Mouse (Mus musculus) layer of hippocampus, adult 11-12 months (tissue): ENCODE measurements around the gene Wipf1.
A peak's percentile ranks its signal among the peaks of the same experiment; 100 is the strongest.
"Not testable (repeated sequence)": the region's sequence is repeated elsewhere in the genome, so short reads cannot be mapped to it uniquely, and the experiment has no call there.

Experiments used
- DNase-seq: peaks from one replicate; pipeline ENCODE4 v3.0.0; 2022; ENCODE audit warnings: low spot score

Gene Wipf1

DNA sequence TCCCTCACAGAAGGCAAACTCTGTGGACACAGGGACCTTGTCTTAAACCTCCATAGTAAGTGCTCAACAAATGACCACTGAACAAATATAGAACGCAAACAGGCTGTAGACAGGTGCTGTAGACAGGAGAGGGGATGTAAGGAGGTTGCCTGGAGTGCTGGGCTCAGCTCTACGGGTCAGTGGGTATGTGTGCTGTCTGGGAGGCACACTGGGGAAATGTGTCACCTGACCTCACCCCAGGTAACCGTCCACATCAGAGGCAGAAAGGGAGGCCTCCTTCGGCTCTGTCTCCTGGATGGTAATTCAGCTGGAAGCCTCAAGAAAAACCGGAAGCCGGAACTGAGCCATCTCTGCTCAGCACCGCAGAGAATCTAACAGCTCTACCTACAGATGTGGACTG lies 21.6 kb downstream of the Wipf1 start:
- DNase-seq: no peak

DNA sequence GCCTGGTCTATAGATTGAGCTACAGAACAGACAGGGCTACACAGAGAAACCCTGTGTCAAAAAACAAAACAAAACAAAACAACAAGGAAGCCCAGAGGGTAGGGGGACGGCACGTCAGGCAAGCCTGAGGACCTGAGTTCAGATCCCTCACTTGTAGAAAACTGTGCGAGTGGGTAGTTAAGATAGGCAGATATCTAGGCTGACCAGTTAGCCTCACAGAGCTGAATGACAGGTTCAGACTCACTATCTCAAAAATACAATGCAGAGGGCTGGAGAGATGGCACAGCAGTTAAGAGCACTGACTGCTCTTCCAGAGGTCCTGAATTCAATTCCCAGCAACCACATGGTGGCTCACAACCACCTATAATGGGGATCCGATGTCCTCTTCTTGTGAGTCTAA lies 23.2 kb downstream of the Wipf1 start:
- DNase-seq: not testable (repeated sequence)

DNA sequence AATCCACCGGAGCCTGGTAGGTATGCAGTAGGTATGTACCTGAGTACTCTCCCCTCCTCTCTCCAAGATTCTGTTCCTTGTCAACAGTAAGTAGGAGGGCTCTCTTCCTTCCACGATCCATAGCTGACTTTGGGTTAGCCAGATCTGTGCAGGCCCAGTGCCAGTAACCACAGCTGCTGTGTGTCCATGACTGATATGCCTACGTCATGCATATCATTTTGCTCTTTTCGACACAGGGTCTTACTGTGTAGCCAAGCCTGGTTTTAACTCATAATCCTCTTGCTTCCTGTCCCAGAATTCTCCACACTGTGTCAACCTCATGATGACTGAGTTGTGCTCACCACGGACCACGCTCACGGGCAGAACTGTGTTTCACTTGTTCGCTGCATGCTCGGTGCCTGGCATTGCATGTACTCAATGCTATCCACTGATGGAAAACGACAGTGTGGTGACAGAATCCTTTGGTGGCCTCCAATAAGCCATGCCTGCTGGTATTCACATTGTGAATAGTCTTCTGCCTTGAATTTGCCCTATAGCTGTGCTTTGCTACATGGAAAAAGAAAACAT lies 26.6 kb downstream of the Wipf1 start:
- DNase-seq: no peak

DNA sequence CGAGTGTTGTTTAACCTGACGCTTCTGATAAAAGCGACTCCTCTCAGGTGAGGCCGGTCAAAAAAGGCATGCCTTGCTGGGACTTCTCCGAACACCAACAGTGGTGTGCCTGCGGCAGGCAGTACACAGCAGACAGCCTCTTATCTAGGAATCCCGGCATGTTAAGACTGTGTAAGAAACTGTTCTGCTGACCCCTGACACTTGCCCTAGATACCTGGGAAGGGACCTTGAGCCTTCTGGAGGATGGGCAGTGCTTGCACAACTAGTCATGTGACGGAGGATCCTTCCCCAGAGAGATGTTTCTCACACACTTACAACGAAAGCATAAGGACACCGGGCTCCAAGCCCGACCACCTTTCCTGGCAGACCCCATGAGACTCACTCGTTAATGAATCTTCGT lies 28.7 kb downstream of the Wipf1 start:
- no peak for DNase-seq

DNA sequence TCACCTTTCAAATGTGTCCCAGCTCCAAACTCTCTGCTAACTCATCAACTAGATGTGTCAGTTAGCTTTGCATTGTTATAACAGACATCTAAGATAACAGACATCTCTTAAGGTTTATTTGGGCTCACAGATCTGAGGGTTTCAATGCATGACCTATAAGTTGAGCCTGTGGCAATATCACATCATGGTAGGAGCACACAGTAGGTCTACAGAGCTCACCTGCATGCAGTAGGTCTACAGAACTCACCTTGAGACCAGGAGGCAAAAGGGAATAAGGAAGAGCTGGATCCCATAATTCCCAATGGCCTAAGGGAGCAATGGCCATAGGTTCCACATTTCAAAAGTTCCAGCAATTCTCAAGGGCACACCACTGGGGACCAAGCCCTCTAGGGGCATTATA lies 31.2 kb downstream of the Wipf1 start:
- no peak for DNase-seq

DNA sequence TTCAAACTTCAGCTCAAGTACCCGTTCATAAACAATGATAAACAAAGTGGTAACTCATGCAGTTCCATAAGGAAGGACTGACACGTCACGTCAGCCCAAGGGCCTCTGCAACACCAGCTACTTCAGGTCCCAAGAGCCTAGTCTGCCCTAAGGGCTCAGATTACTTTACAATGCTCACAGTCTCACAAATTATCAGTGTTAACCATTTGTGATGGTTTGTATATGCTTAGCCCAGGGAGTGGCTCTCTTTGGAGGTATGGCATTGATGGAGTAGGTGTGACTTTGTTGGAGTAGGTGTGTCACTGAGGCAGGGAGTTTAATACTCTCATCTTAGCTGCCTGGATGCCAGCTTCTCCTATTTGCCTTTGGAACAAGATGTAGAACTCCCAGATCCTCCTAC lies 32.0 kb downstream of the Wipf1 start:
- no peak for DNase-seq

DNA sequence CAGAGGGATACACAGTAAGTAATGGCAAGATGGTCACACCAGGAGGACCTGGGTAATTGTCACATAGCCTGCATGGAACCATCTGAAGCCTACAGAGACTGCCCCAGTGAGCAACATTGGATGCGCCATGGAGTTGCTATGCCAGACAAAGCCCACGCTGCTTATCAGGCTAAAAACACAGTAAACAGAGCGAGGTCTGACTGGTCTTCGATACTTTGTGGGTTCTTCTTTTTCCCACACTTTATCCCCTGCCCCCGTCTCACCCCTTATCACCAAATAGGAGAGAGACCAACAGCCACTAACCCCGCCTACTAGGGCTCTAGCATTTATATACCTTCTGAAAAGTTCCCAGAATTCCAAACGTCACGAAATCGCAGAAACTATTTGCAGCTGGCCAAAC lies 32.6 kb downstream of the Wipf1 start:
- no peak for DNase-seq

DNA sequence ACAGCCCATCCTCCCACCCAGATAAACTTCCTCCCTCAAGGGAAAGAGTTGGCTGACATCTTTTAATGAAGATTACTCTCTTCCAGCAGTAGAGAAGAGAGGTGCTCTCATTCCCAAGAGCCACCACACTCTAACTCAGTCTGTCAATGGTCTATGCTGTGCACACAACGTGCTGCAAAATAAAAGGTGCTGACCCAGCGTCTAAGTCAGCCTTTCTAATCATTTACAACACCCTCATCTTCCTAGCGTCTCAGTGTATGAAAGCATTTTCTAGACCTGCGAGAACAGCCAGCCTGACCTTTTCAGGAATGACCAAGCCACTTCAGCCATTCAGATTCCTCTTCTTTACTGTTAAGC lies 33.2 kb downstream of the Wipf1 start:
- no peak for DNase-seq

DNA sequence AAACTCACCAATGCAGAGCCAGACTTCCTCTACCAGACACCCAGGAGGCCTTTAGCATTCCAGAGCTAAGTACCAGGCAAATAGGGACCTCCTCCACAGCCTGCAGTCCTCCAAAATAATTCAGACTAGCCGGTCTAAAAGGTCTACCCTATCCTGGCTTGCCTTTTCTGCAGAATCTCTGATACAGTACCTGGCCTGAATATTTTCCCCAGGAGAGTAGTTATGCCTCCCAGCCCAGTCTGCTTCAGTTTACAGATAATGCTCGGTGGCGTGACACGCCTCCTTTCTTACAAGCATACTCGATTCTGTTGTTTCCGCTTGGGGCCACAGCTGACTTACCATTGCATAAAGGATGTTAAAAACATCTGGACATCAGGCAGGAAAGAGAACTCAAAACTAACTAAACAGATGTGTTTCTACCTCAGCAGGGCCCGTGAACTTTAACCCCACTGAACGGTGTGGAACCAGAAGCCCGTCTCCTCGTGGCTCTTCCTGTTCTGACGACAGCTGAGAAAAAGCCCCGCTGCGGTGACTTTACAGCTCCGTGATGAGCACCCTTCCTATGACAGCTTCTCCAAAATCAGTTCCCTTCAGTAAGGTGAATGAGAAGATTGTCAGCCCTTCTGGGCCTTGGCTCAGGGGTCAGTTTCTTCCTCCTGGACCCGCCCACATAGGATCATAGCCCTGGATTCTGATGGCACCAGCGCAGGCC lies 33.8 kb downstream of the Wipf1 start:
- DNase-seq: no peak

DNA sequence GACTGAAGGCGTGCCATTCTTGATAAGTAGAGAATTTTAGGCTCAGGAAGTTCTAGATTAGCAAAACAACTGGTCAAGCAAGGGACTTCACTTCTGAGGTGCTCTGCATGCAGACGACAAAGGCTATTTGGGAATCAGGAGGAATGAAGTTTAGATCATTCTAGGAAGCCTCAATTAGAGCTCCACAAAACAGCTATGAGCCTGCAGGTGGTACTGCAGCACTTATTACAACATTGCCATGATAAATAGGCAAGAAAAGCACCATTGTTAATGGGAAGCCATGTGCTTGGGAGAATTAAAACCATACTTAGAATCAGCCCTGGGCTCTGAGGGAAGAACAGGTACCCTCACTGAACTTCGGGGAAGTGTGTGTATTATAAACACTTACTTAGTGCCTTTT lies 36.0 kb downstream of the Wipf1 start:
- DNase-seq: no peak

DNA sequence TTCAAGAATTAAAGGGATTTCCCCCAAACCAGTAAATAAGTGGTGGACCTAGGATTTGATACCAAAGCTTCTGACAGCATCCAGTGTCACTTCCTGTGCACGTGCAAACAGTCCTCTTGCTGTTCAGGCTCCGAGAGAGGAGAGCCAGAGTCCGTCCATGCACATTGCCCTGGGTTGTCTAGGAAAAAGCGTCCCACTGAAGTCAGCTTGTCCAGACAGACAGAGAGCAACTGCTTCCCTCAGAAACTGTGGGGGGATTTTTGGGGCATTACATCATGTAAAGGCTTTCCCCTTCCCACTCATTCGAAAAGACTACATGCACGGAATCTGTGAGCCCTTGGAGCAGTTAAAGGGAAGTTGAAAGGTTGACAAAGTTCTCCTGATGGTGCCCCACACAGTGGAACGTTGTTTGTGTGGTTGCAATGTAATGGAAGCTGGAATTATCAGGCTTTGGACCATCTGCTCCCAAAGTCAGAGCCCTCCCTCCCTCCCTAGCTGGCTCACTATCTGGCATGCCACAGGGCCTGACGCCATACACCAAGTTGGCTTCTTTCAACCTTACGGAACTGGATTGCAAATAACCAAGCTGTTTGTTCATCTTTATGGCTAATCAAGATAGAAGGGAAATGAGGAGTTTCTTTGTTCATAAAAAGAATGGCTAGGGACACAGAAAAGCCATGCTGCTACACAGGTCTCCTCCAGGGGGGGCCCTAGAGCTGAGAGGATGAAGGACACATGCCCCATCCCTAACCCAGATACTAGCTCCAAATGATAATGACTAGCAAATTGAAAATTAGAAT lies 37.9 kb downstream of the Wipf1 start:
- DNase-seq: peak; percentile 39

DNA sequence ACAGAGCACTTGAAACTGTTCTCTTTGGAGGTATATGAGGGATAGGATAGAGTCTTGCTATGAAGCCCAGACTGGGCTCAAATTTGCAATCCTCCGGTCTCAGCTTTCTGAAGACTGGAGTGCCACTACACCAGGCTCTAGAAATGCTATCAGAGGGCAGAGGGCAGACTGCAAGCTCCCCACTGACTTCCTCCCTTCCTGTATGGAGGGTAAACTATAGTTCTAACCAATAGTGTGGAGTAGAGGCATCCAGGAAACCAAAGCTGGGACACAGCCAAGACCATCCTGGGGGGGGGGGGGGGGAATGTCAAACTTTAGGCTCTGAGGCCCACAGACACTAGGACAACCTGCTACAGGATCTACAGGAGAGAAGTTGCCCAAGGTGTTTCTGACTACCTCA lies 39.1 kb downstream of the Wipf1 start:
- DNase-seq: no peak

DNA sequence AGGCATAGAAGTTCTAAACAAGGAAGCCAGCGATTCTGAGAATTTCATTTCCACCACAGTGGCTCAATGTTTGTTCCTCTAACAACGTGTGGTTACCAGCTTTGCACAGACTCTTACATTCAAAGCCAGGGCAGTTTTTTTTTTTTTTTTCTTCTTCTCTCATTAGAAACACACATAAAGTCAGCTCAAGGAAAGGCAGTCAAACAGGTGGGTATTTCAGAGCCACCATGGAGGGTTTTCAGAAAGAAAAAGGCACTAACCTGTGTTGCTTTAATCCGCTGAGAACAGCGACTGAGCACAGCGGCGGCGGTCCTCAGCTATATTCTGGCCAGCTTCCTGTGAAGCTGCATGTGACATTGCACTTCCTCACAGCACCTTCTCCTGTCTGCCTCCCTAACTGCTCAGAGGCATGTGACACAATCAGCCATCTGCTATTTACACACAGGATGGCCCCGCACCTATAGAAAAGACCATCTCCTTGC lies 43.4 kb downstream of the Wipf1 start:
- DNase-seq: no peak

DNA sequence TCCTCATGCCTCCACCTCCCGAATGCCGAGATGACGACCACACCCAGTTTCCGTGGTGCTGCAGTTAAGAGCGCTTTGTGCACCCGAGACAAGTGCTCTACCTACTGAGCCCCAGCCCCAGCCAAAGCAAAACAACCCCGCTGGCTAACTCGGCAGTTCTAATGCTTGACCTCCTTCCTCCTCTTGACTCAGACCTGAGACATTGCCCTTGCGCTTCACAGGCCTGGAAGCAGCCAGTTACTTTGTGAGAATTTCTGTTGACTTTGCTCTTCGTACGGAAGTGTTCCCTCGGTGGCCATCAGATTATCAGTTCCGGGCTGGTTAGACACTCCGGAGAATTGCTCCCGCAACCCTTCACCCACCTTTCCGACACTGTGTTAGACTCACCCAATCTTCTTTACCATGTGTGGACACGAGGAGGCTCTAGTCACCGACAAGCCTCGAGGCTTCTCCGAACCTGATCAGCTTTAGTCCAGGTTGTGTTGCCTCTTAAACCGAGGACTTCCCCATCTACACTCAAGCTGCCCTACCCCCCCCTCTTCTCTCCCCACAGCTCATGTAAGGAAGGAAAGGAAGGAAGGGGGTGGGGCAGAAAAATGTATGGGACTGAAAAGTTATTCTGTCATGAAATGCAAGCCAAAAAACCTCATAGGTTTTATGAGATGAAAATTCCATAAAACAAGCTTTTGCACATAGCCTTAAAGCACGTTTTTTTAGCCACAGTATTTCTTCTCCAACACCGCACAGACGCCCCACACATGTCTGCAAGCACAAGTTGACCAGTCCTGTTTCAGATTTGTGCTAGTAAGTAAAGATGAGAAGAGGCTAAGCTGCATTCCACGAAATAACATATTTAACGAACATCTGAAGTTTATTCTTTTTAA lies 44.1 kb downstream of the Wipf1 start:
- no peak for DNase-seq

DNA sequence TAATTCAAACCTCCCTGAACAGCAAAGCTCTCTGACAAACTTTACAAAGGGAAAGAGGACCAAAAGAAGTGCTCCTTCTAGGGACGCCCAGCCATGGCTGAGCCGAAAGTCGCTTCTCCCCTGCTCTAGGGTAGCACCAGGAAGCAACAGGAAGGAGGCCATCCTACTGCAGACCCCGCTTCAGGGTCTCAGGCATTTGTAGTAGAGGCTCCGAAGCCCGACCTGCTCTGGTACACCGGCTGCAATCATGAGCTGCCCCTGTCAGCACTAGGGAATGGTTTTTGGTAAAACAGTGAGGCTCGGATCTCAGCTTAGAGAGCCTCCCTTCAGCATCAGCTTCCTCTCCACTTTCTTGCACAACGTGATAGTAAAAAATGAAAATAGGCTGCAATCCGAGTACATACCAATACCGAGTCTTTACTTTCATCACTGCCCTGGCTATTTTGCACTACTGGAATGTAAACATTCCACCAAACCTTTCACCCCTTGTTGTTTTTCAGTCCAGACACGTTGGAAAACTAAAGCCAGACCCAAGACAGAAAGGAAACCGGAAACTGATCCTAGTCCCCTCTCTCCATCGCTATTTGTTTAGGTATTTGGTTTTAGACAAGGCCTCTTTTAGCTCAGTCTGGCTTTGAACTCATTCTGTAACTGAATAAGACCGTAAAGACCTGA lies 44.8 kb downstream of the Wipf1 start:
- DNase-seq: no peak

DNA sequence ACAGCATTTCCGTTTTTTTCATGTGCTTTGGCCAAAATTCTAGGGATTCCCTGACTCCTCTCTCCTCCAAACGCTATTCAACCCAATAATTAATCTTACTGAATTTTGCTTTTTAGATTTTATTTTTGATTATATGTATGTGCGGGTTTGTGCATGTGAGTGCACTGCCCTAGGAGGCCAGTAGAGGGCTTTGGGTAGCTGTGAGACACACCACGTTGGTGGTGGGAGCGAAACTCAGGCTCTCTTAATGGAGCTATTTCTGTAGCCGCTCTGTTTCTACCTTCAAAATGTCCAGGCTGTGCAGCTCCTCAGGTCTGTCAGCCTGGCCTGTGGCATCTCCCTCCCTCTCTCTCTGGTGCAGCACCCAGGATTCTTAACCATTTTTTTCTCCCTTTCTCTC lies 50.7 kb downstream of the Wipf1 start:
- DNase-seq: no peak

DNA sequence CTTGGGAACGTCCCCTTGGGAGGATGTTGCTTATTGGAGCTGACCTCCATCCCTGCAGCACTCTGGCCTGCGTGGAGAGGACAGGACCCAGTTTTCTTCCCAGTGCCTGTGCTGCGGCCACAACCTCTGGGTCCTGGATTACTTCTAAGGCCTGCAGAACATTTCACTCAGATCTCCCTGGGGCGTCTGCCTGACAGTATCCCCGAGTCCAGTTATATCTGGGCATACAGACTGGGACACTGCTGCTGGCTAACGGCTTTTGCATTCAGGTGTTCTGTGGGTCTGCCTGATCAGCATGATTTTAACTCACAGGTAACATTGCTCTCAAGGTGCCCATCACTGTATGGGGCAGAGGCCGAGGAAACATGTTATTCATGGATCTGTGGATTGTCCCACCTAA lies 52.0 kb downstream of the Wipf1 start:
- DNase-seq: no peak

DNA sequence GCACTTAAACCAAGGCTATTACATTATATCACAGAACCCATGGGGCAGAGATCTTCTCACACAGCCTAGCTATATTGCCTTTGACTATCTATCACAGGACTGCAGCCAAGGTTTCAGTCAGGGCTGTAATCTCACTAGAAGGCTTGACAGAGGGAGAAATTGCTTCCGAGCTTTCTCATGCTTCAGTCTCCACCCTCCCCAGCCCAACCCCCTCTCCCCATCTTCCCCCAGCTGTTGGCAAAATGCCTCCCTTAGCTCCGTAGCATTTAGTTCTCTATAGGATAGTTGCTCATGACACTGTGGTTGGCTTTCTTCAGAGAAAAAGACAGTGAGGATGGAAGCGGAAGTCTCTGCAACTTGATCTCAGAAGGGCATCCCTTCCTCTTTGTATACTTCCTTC lies 54.0 kb downstream of the Wipf1 start:
- no peak for DNase-seq

DNA sequence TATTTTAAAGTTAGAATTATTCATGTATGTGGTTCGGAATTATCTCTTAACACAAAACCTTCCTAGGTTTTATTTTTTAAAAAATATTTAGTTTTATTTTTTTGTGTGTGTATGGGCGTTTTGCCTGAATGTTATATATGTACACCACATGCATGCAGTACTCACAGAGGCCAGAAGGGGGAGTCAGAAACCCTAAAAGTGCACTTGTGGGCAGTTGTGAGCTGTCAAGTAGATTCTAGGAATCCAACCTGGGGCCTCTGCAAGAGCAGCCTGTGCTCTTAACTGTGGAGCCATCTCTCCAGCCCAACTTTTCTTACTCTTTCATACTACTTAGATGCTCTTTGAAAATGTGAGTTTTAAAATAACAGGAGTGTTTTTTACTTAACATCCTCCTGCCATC lies 57.4 kb downstream of the Wipf1 start:
- DNase-seq: no peak

DNA sequence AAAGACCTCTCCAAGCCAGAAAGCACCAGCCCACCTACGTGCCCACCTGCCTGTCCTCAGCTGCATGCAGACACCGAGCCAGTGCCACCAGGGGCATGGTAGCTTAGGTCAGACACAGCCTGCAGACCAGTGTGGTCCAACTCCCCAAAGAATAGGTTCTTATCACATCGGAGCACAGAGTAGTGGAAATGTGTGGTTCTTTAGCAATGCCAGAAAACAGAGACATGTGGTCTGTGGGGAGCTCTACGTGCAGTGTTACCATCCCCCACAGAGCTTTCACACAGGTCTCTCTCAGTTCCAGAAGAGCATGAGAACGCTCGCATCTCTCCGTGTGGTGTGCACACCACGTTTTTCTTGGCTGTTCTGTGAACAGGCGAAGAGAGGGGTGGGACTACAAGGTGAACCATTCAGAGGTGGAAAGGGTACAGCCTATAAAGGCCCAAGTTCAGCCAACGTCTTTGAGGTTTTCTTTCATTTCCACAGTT lies 59.3 kb downstream of the Wipf1 start:
- DNase-seq: no peak

DNA sequence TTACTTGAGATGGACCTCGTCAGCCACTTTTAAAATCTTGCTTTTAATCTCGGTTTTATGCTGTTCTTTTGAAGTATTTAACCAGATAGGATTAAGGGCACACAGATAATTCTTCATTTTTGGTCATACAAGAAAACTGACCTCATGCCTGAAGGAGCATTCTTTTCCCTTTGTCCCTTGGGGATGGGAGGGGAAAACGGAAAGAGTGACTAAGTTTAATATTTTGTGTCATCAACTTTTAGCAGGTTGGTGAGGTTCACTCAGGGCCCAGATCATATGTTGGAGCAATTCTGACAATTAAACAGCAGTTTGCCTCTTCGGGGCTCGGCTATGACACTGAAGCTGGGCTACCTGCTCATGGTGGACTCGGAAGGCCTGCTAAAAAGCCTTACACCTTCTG lies 60.0 kb downstream of the Wipf1 start:
- no peak for DNase-seq

DNA sequence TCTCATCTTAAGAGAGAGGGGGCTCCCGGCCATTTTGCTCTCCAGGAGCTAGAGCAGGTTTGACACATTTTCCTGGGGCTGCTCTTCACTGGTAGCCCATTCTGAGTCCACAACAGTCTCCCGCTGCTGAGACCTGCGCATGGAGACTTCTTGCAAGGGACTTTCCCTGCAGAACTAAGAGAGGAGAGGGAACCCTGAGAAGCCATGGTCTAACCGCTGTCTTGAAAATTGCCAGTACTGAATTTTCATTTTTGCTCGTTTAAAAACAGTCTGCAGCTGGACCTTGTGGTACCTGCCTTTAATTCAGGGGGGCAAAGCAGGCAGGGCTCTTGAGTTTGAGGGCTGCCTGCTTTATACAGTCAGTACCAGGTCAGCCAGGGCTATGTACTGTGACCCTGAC lies 60.5 kb downstream of the Wipf1 start:
- no peak for DNase-seq
